In the genomic region with DNA sequence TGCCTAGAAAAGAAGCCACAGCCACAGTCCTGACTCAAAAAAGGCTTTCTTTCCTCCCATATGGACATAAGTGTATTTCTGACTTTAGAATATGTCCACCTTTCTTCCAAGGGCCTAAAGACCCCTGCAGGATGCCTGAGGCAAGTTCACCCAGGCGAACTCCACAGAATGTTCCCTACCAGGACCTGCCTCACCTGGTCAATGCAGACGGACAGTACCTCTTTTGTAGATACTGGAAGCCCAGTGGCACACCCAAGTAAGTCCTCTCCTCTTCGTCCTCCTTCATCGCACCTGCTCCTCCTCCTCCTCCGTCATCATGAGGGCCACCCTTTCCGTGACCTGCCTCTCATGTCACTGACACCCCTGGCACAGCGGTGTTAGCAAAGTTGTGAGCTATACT, we compare ENCODE assay signal across 8 mouse cellular contexts. TPM values are rescaled to one million over a fixed set of nuclear protein-coding genes. Genes with fewer than 3 reads are reported as not detected.
A peak's percentile ranks its signal among the peaks of the same experiment; 100 is the strongest.
DNase-seq lines count a peak whose midpoint lies in the region; ATAC-seq and TF ChIP-seq lines count a peak whose summit lies in the region.

No protein-coding gene starts in this region.

- DNase-seq in heart, adult 18-20 months: peak; percentile 35 to 44
- no peak for DNase-seq in heart, adult 8-10 months (ENCODE audit: low spot score)
- DNase-seq in CH12.LX (ENCODE audit: extremely low read depth): peak; percentile 53
- DNase-seq in embryonic facial prominence, embryonic 10.5 days (ENCODE audit: low spot score): peak; percentile 41
- DNase-seq in liver, embryonic 11.5 days (ENCODE audit: low spot score): no peak
- no peak for DNase-seq in thymus, postnatal 14 days
- no peak for DNase-seq in urinary bladder, postnatal 14 days (ENCODE audit: low spot score)
- DNase-seq in adrenal gland, postnatal 4 days (ENCODE audit: low spot score in 2 of 2): no peak

- peaks cover 26 to 81% of the 10 kb centered on the region in 2 experiments for H3K4me1 ChIP-seq in CH12.LX (ENCODE audit: control insufficient read depth in 1 of 2, insufficient read depth in 2 of 2)
- H3K4me1 ChIP-seq in embryonic facial prominence, embryonic 10.5 days: peaks cover 25% of the 10 kb centered on the region
- H3K4me1 ChIP-seq in liver, embryonic 11.5 days (replicated peaks; ENCODE audit: control insufficient read depth, insufficient read depth, low read length): peaks cover 6% of the 10 kb centered on the region

- H3K79me2 ChIP-seq in CH12.LX (replicated peaks; ENCODE audit: control insufficient read depth, extremely low read depth, insufficient read depth, poor library complexity, severe bottlenecking): peaks cover 44% of the 10 kb centered on the region

- H3K27ac ChIP-seq in CH12.LX (ENCODE audit: insufficient read depth, low read depth): peak overlapping the region; percentile 54
- no peak overlapping the region for H3K27ac ChIP-seq in embryonic facial prominence, embryonic 10.5 days (replicated peaks)
- H3K27ac ChIP-seq in liver, embryonic 11.5 days (ENCODE audit: low read depth, low read length): no peak overlapping the region

- WGBS in embryonic facial prominence, embryonic 10.5 days: 59% methylated on average over 7 of the region's 7 CpGs
- 58% methylated on average over 7 of the region's 7 CpGs for WGBS in liver, embryonic 11.5 days

- H3K27me3 ChIP-seq in CH12.LX (replicated peaks): no peaks in the 10 kb centered on the region
- peaks cover 74% of the 10 kb centered on the region for H3K27me3 ChIP-seq in embryonic facial prominence, embryonic 10.5 days (replicated peaks; ENCODE audit: low read depth, poor library complexity, severe bottlenecking)
- H3K27me3 ChIP-seq in liver, embryonic 11.5 days (replicated peaks; ENCODE audit: control insufficient read depth, insufficient read depth, low read length): peaks cover 12% of the 10 kb centered on the region; the same call in 1 of the 2 replicates

- H3K9ac ChIP-seq in CH12.LX (ENCODE audit: insufficient read depth, low read depth): peak overlapping the region; percentile 85
- H3K9ac ChIP-seq in liver, embryonic 11.5 days (ENCODE audit: low read depth, low read length): no peak overlapping the region

- dilution Hi-C loops in CH12.LX (cut with MboI; ENCODE audit: extremely low pct_ligation_motif_present, extremely low pct_unique_long_range_greater_than_20kb, low sequenced_read_pairs): no loop called here

- no peak for ATAC-seq in liver, embryonic 11.5 days (replicated peaks; ENCODE audit: low FRiP score)

- peak; percentile 48 to 61 for TF ChIP-seq CTCF in CH12.LX (conservative IDR thresholded peaks at IDR 0.05 in 1 of 2, IDR thresholded peaks at IDR 0.05 in 1 of 2; ENCODE audit: low read depth in 2 of 2, low read length in 2 of 2)

- TF ChIP-seq EP300 in CH12.LX (IDR thresholded peaks at IDR 0.05; ENCODE audit: low read length): no peak

- TF ChIP-seq POLR2A in CH12.LX (IDR thresholded peaks at IDR 0.05; ENCODE audit: low read depth, low read length): peak; percentile 49; the same call in 1 of the 2 replicates

- no peaks in the 10 kb centered on the region for H3K9me3 ChIP-seq in CH12.LX (replicated peaks; ENCODE audit: low read length)
- H3K9me3 ChIP-seq in embryonic facial prominence, embryonic 10.5 days: no peaks in the 10 kb centered on the region
- no peaks in the 10 kb centered on the region for H3K9me3 ChIP-seq in liver, embryonic 11.5 days (ENCODE audit: control insufficient read depth, low read length)

- H3K36me3 ChIP-seq in CH12.LX (replicated peaks in 1 of 2; ENCODE audit: control insufficient read depth in 1 of 2, insufficient read depth in 1 of 2, low read length in 1 of 2): peaks cover 21 to 45% of the 10 kb centered on the region in 2 experiments
- H3K36me3 ChIP-seq in embryonic facial prominence, embryonic 10.5 days (replicated peaks): no peaks in the 10 kb centered on the region
- H3K36me3 ChIP-seq in liver, embryonic 11.5 days (ENCODE audit: control insufficient read depth, insufficient read depth, low read length): no peaks in the 10 kb centered on the region

- in situ Hi-C loops in CH12.LX (cut with MboI; ENCODE audit: low pct_ligation_motif_present, low pct_unique_long_range_greater_than_20kb, low sequenced_read_pairs): no loop called here

- TF ChIP-seq RAD21 in CH12.LX (IDR thresholded peaks at IDR 0.05; ENCODE audit: low read depth, low read length): peak; percentile 51

- peak overlapping the region; percentile 42 for H3K4me2 ChIP-seq in CH12.LX (ENCODE audit: insufficient read depth, low read depth, poor library complexity, severe bottlenecking)
- peak overlapping the region; percentile 98 for H3K4me2 ChIP-seq in liver, embryonic 11.5 days

- peak overlapping the region; percentile 69 to 80 (median 70) for H3K4me3 ChIP-seq in CH12.LX (replicated peaks in 1 of 3; ENCODE audit: low read depth in 2 of 3, low read length in 2 of 3, poor library complexity in 1 of 3)
- no peak overlapping the region for H3K4me3 ChIP-seq in embryonic facial prominence, embryonic 10.5 days
- H3K4me3 ChIP-seq in liver, embryonic 11.5 days (ENCODE audit: low read depth, low read length): no peak overlapping the region; the same call in 1 of the 2 replicates

TF ChIP-seq in CH12.LX, 34 proteins besides CTCF, POLR2A, EP300 and RAD21:
- TF ChIP-seq ETS1 (conservative IDR thresholded peaks at IDR 0.05; ENCODE audit: low read depth, low read length) (0 out of 2 replicates have a peak, but pooled peaks have one; percentile 11), NELFE (IDR thresholded peaks at IDR 0.05; ENCODE audit: low read depth, low read length) (no peak; the same call in 1 of the 2 replicates), CHD1 (IDR thresholded peaks at IDR 0.05; ENCODE audit: low read depth, low read length) (0 out of 2 replicates have a peak, but pooled peaks have one; percentile 58), GABPA (IDR thresholded peaks at IDR 0.05; ENCODE audit: insufficient replicate concordance, low read depth, low read length) (no peak), MYC (IDR thresholded peaks at IDR 0.05; ENCODE audit: low read depth, low read length) (no peak), NRF1 (IDR thresholded peaks at IDR 0.05; ENCODE audit: low read depth, low read length) (no peak), ZMIZ1 (IDR thresholded peaks at IDR 0.05; ENCODE audit: low read depth, low read length) (no peak), UBTF (IDR thresholded peaks at IDR 0.05; ENCODE audit: low read depth, low read length) (no peak), POLR2AphosphoS2 (IDR thresholded peaks at IDR 0.05; ENCODE audit: low read depth, low read length) (no peak; the same call in 1 of the 2 replicates), HCFC1 (IDR thresholded peaks at IDR 0.05; ENCODE audit: low read depth, low read length) (no peak), SIN3A (IDR thresholded peaks at IDR 0.05; ENCODE audit: low read length) (peak; percentile 70), E2F4 (IDR thresholded peaks at IDR 0.05; ENCODE audit: insufficient replicate concordance, low read depth, low read length) (no peak), TBP (conservative IDR thresholded peaks at IDR 0.05; ENCODE audit: low read depth, low read length) (0 out of 2 replicates have a peak, but pooled peaks have one; percentile 38), USF1 (IDR thresholded peaks at IDR 0.05; ENCODE audit: low read depth, low read length) (no peak), MEF2A (IDR thresholded peaks at IDR 0.05; ENCODE audit: borderline replicate concordance, low read depth, low read length) (no peak), ZC3H11A (IDR thresholded peaks at IDR 0.05; ENCODE audit: low read depth, low read length) (no peak), JUND (conservative IDR thresholded peaks at IDR 0.05; ENCODE audit: low read depth, low read length) (no peak), MAX (IDR thresholded peaks at IDR 0.05; ENCODE audit: low read length) (no peak), MXI1 (IDR thresholded peaks at IDR 0.05; ENCODE audit: low read depth, low read length) (peak; percentile 38; the same call in 1 of the 2 replicates), RCOR1 (conservative IDR thresholded peaks at IDR 0.05; ENCODE audit: low read depth, low read length) (no peak), USF2 (conservative IDR thresholded peaks at IDR 0.05; ENCODE audit: low read depth, low read length) (no peak), JUN (IDR thresholded peaks at IDR 0.05; ENCODE audit: insufficient read depth, low read depth, low read length) (no peak), MAZ (IDR thresholded peaks at IDR 0.05; ENCODE audit: low read depth, low read length) (no peak), MAFK (IDR thresholded peaks at IDR 0.05; ENCODE audit: insufficient replicate concordance, low read length) (no peak), IRF4 (IDR thresholded peaks at IDR 0.05; ENCODE audit: low read depth, low read length) (0 out of 2 replicates have a peak, but pooled peaks have one; percentile 32), CHD2 (IDR thresholded peaks at IDR 0.05; ENCODE audit: low read length) (no peak), ZKSCAN1 (IDR thresholded peaks at IDR 0.05; ENCODE audit: borderline replicate concordance, low read depth, low read length) (no peak), KAT2A (IDR thresholded peaks at IDR 0.05; ENCODE audit: insufficient replicate concordance, low read length) (no peak), ZNF384 (IDR thresholded peaks at IDR 0.05; ENCODE audit: low read depth, low read length) (no peak), SMC3 (IDR thresholded peaks at IDR 0.05; ENCODE audit: low read depth, low read length) (peak; percentile 62), ELF1 (IDR thresholded peaks at IDR 0.05; ENCODE audit: low read depth, low read length) (no peak), BHLHE40 (IDR thresholded peaks at IDR 0.05; ENCODE audit: low read depth, low read length) (peak; percentile 43), PAX5 (IDR thresholded peaks at IDR 0.05; ENCODE audit: low read length) (no peak), TCF12 (IDR thresholded peaks at IDR 0.05; ENCODE audit: low read depth, low read length) (0 out of 2 replicates have a peak, but pooled peaks have one; percentile 25)

RNA-seq across cellular contexts. Expression of a gene that starts 1.4 kb away (rescaled TPM):
- total RNA-seq in heart, adult 18-20 months (2021): 10 to 100 TPM; 92.7 to 96.6 TPM
- total RNA-seq in heart, adult 8-10 months (2022): 100 to 1,000 TPM in 2 of 4 experiments, 10 to 100 TPM in 2; 74.8 to 134 (median 102) TPM
- total RNA-seq in CH12.LX (2012; rRNA removed) (81.1 and 95.6 TPM in 2 replicates), CH12.LX (2014; rRNA removed) (57.7 and 60.8 TPM in 2 replicates)
- 66.6 and 76.5 TPM in 2 replicates for polyA plus RNA-seq in CH12.LX (2012; ENCODE audit: insufficient read length, low read depth)
- polyA plus RNA-seq in embryonic facial prominence, embryonic 10.5 days (2016; fragmentation: Nextera tagmentation; extraction: Ambion mirVana): 6.2 and 6.6 TPM in 2 replicates
- 17.3 and 22.2 TPM in 2 replicates for polyA plus RNA-seq in liver, embryonic 11.5 days (2014; fragmentation: Nextera tagmentation; extraction: Ambion mirVana)
- 10 to 100 TPM; 83.6 to 88.1 TPM for total RNA-seq in adrenal gland, postnatal 4 days (2021)

Comparison
In these comparisons a context has a peak if more than half of its experiments do, and no peak if none do; other contexts are left out.
1. DNase-seq: peak in heart, adult 18-20 months (2 of 2), CH12.LX (single experiment) and embryonic facial prominence, embryonic 10.5 days (single experiment); none in heart, adult 8-10 months (single experiment), liver, embryonic 11.5 days (single experiment), thymus, postnatal 14 days (single experiment), urinary bladder, postnatal 14 days (single experiment) and adrenal gland, postnatal 4 days (0 of 2).
2. H3K4me3 ChIP-seq: peak in CH12.LX (3 of 3); none in embryonic facial prominence, embryonic 10.5 days (single experiment) and liver, embryonic 11.5 days (single experiment).